Mouse (Mus musculus): ENCODE data around the gene Amot. TPM values are rescaled to one million over a fixed set of nuclear protein-coding genes. Genes with fewer than 3 reads are reported as not detected.

Gene Amot
- polyA plus RNA-seq, 1 experiment = 1.1 TPM

- H3K27me3 ChIP-seq (ENCODE audit: control insufficient read depth, insufficient read depth, low read length) = no peaks in the 10 kb centered on the region
- H3K27ac ChIP-seq (ENCODE audit: insufficient read depth, low read length) = no peak overlapping the region
- no peak overlapping the region for H3K4me3 ChIP-seq (ENCODE audit: extremely low read depth, insufficient read depth, insufficient read length)
- no peak for DNase-seq (ENCODE audit: low read depth in 1 of 2, low spot score in 2 of 2)
- 68% methylated on average over 1 of the region's 1 CpGs for WGBS
- TF ChIP-seq CTCF (IDR thresholded peaks at IDR 0.05; ENCODE audit: extremely low read depth, insufficient read depth, insufficient read length, insufficient replicate concordance) = no peak
- TF ChIP-seq POLR2A (IDR thresholded peaks at IDR 0.05; ENCODE audit: low read depth, low read length) = no peak
- no peaks in the 10 kb centered on the region for H3K36me3 ChIP-seq (ENCODE audit: control insufficient read depth, insufficient read depth, low read length)
- H3K4me1 ChIP-seq (ENCODE audit: control insufficient read depth, insufficient read depth, insufficient read length) = no peaks in the 10 kb centered on the region
Observed at GRCm38 (mm10) chrX:145428811-145429210, 76.2 kb downstream of the Amot start.

- no peak for DNase-seq (ENCODE audit: low read depth in 1 of 2, low spot score in 2 of 2)
- Histone ChIP-seq H3K27me3 (ENCODE audit: control insufficient read depth, insufficient read depth, low read length) (no peaks in the 10 kb centered on the region), H3K4me3 (ENCODE audit: extremely low read depth, insufficient read depth, insufficient read length) (no peak overlapping the region), H3K36me3 (ENCODE audit: control insufficient read depth, insufficient read depth, low read length) (no peaks in the 10 kb centered on the region), H3K4me1 (ENCODE audit: control insufficient read depth, insufficient read depth, insufficient read length) (no peaks in the 10 kb centered on the region), H3K27ac (ENCODE audit: insufficient read depth, low read length) (no peak overlapping the region)
- WGBS = 50% methylated on average over 2 of the region's 2 CpGs
- TF ChIP-seq POLR2A (IDR thresholded peaks at IDR 0.05; ENCODE audit: low read depth, low read length) (no peak), CTCF (IDR thresholded peaks at IDR 0.05; ENCODE audit: extremely low read depth, insufficient read depth, insufficient read length, insufficient replicate concordance) (no peak)
Observed at GRCm38 (mm10) chrX:145424026-145424425, 81.0 kb downstream of the Amot start.

- DNase-seq (ENCODE audit: low read depth in 1 of 2, low spot score in 2 of 2) = no peak
Observed at GRCm38 (mm10) chrX:145414319-145414718, 90.7 kb downstream of the Amot start.

DNA sequence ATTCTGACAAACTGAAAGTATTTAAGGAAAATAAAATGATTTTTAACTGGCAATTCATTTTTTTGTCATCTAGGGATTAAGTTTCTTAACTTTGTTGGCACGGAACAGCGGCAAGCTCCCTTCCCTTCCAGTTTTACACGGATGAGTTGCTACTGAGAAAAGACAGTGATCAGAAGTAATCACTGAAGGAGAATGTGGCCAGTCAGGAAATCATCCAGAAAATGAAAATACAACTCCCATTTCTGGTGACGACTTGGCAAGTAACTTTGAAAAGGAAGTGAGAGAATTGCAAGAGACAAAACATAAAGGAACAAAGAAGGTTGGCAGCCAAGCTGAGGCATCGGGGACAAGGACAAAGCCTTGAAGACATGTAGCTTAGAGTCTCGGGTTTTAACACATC lies 93.6 kb downstream of the Amot start:
- Histone ChIP-seq H3K36me3 (ENCODE audit: control insufficient read depth, insufficient read depth, low read length) (no peaks in the 10 kb centered on the region), H3K27me3 (ENCODE audit: control insufficient read depth, insufficient read depth, low read length) (no peaks in the 10 kb centered on the region), H3K27ac (ENCODE audit: insufficient read depth, low read length) (no peak overlapping the region), H3K4me1 (ENCODE audit: control insufficient read depth, insufficient read depth, insufficient read length) (no peaks in the 10 kb centered on the region), H3K4me3 (ENCODE audit: extremely low read depth, insufficient read depth, insufficient read length) (no peak overlapping the region)
- WGBS = 61% methylated on average over 6 of the region's 6 CpGs
- TF ChIP-seq POLR2A (IDR thresholded peaks at IDR 0.05; ENCODE audit: low read depth, low read length) (no peak), CTCF (IDR thresholded peaks at IDR 0.05; ENCODE audit: extremely low read depth, insufficient read depth, insufficient read length, insufficient replicate concordance) (no peak)
- no peak for DNase-seq (ENCODE audit: low read depth in 1 of 2, low spot score in 2 of 2)

More at GRCm38 (mm10) chrX:145414319-145414718, 90.7 kb downstream of the Amot start:
- 81% methylated on average over 1 of the region's 1 CpGs for WGBS
- H3K4me3 ChIP-seq (ENCODE audit: extremely low read depth, insufficient read depth, insufficient read length) = no peak overlapping the region
- no peak for TF ChIP-seq CTCF (IDR thresholded peaks at IDR 0.05; ENCODE audit: extremely low read depth, insufficient read depth, insufficient read length, insufficient replicate concordance)
- no peak for TF ChIP-seq POLR2A (IDR thresholded peaks at IDR 0.05; ENCODE audit: low read depth, low read length)
- H3K36me3 ChIP-seq (ENCODE audit: control insufficient read depth, insufficient read depth, low read length) = no peaks in the 10 kb centered on the region
- H3K4me1 ChIP-seq (ENCODE audit: control insufficient read depth, insufficient read depth, insufficient read length) = no peaks in the 10 kb centered on the region
- no peak overlapping the region for H3K27ac ChIP-seq (ENCODE audit: insufficient read depth, low read length)
- no peaks in the 10 kb centered on the region for H3K27me3 ChIP-seq (ENCODE audit: control insufficient read depth, insufficient read depth, low read length)

DNA sequence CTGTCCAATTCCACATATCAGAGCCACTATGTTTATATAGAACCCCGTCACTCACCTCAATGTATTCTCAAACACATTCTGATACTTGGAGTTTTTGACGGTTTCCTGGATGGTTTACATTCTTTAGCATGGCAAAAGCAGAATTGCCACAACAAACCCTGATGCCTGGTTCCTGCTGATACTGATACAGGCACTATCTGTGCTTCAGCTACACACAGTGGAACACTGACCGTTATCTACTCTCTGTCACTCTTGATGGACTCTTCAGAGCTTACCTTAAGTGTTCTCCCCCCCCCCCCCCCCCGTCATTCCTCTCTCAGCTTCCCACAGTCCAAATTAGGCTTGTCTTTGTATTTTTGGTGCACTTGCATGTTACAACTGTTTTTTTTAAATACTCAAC lies 98.9 kb downstream of the Amot start:
- Histone ChIP-seq H3K27me3 (ENCODE audit: control insufficient read depth, insufficient read depth, low read length) (no peaks in the 10 kb centered on the region), H3K27ac (ENCODE audit: insufficient read depth, low read length) (no peak overlapping the region), H3K4me1 (ENCODE audit: control insufficient read depth, insufficient read depth, insufficient read length) (no peaks in the 10 kb centered on the region), H3K4me3 (ENCODE audit: extremely low read depth, insufficient read depth, insufficient read length) (no peak overlapping the region), H3K36me3 (ENCODE audit: control insufficient read depth, insufficient read depth, low read length) (no peaks in the 10 kb centered on the region)
- DNase-seq (ENCODE audit: low read depth in 1 of 2, low spot score in 2 of 2) = no peak
- 71% methylated on average over 4 of the region's 4 CpGs for WGBS
- TF ChIP-seq POLR2A (IDR thresholded peaks at IDR 0.05; ENCODE audit: low read depth, low read length) = no peak
- no peak for TF ChIP-seq CTCF (IDR thresholded peaks at IDR 0.05; ENCODE audit: extremely low read depth, insufficient read depth, insufficient read length, insufficient replicate concordance)

DNA sequence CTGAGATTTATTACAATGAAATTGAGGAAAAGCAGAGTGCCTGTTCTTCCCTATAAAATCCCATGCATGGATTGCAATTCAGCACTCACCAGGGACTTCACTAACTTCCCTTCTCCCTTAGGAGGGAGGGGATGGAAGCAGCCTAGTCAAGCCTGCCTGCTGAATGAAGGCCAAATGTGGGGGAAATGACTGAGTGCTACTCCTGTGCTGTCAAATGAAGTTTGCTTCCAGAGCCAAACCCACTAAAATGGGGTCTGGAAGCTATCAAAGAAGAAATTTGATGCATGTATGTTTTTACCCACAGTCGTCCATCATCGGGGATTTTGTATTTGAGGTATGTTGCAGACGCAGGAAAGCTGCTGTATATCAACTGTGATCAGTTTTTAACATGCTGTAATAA lies 103.1 kb downstream of the Amot start:
- no peak for DNase-seq (ENCODE audit: low read depth in 1 of 2, low spot score in 2 of 2)
- no peaks in the 10 kb centered on the region for H3K4me1 ChIP-seq (ENCODE audit: control insufficient read depth, insufficient read depth, insufficient read length)
- no peak overlapping the region for H3K27ac ChIP-seq (ENCODE audit: insufficient read depth, low read length)
- 91% methylated on average over 3 of the region's 3 CpGs for WGBS
- no peaks in the 10 kb centered on the region for H3K36me3 ChIP-seq (ENCODE audit: control insufficient read depth, insufficient read depth, low read length)
- no peaks in the 10 kb centered on the region for H3K27me3 ChIP-seq (ENCODE audit: control insufficient read depth, insufficient read depth, low read length)
- TF ChIP-seq POLR2A (IDR thresholded peaks at IDR 0.05; ENCODE audit: low read depth, low read length) (no peak), CTCF (IDR thresholded peaks at IDR 0.05; ENCODE audit: extremely low read depth, insufficient read depth, insufficient read length, insufficient replicate concordance) (no peak)
- H3K4me3 ChIP-seq (ENCODE audit: extremely low read depth, insufficient read depth, insufficient read length) = no peak overlapping the region

DNA sequence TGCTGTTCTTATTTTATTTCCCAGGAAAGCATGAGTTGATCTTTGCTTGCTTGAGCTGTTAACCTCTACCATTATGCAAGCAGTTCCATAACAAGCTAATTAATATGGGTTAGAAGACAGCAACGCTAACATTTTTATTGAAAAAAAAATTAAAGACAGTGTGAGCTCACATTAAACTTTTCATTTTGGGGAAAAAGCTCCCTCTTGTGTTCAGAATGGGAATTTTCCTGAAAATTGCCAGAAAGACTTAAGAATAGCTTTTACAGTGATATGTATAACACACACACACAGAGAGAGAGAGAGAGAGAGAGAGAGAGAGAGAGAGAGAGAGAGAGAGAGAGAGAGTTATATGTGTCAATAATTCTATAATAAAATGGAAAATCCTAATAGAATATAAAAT lies 105.7 kb downstream of the Amot start:
- no peaks in the 10 kb centered on the region for H3K4me1 ChIP-seq (ENCODE audit: control insufficient read depth, insufficient read depth, insufficient read length)
- TF ChIP-seq CTCF (IDR thresholded peaks at IDR 0.05; ENCODE audit: extremely low read depth, insufficient read depth, insufficient read length, insufficient replicate concordance) (no peak), POLR2A (IDR thresholded peaks at IDR 0.05; ENCODE audit: low read depth, low read length) (no peak)
- no peaks in the 10 kb centered on the region for H3K27me3 ChIP-seq (ENCODE audit: control insufficient read depth, insufficient read depth, low read length)
- no peaks in the 10 kb centered on the region for H3K36me3 ChIP-seq (ENCODE audit: control insufficient read depth, insufficient read depth, low read length)
- no peak for DNase-seq (ENCODE audit: low read depth in 1 of 2, low spot score in 2 of 2)
- H3K4me3 ChIP-seq (ENCODE audit: extremely low read depth, insufficient read depth, insufficient read length) = no peak overlapping the region
- no peak overlapping the region for H3K27ac ChIP-seq (ENCODE audit: insufficient read depth, low read length)
- WGBS = 14% methylated on average over 1 of the region's 1 CpGs

Other genes with a start within 250 kb of the Amot start
- gene Lhfpl1, start 156.1 kb downstream of the Amot start, polyA plus RNA-seq (2012; rRNA removed) = 0.04 TPM in 1 of 2 replicates, not detected in the other